Mouse (Mus musculus) testis, adult 2 months (tissue): ENCODE results near the gene H1fnt. TPM values are rescaled to one million over a fixed set of nuclear protein-coding genes. Genes with fewer than 3 reads are reported as not detected.

ENCODE experiments used
- H3K27ac ChIP-seq: fragments of 200-500 bp; 2 replicates; pipeline ENCODE4 v1.5.1; 2012; ENCODE audit warnings: low read depth, low read length; ENCODE audit not compliant: control insufficient read depth, insufficient read depth
- H3K27me3 ChIP-seq: fragments of 200-500 bp; 2 replicates; pipeline ENCODE4 v1.6.1; 2012; ENCODE audit warnings: mild to moderate bottlenecking, low read length, moderate library complexity; ENCODE audit not compliant: control insufficient read depth, insufficient read depth
- H3K36me3 ChIP-seq: fragments of 200-500 bp; 2 replicates; pipeline ENCODE4 v1.6.1; 2012; ENCODE audit warnings: mild to moderate bottlenecking, low read length; ENCODE audit not compliant: control insufficient read depth, insufficient read depth
- H3K4me1 ChIP-seq: fragments of 200-500 bp; 2 replicates; pipeline ENCODE4 v1.6.1; 2012; ENCODE audit warnings: low read length; ENCODE audit not compliant: control insufficient read depth, insufficient read depth
- H3K4me3 ChIP-seq: fragments of 200-500 bp; 2 replicates; pipeline ENCODE4 v1.5.1; 2012; ENCODE audit warnings: low read depth, mild to moderate bottlenecking, low read length, moderate library complexity, mixed read lengths; ENCODE audit not compliant: control insufficient read depth
- CTCF ChIP-seq: fragments of 200-500 bp; IDR thresholded peaks from 2 replicates; pipeline ENCODE4 v1.5.1; 2012; ENCODE audit warnings: low read depth, mild to moderate bottlenecking, inconsistent platforms, low read length, moderate library complexity; ENCODE audit not compliant: control insufficient read depth, insufficient read depth, insufficient replicate concordance
- POLR2A ChIP-seq: fragments of 200-500 bp; IDR thresholded peaks from 2 replicates; pipeline ENCODE4 v1.6.1; 2012; ENCODE audit warnings: low read depth, mild to moderate bottlenecking, inconsistent platforms, low read length, moderate library complexity; ENCODE audit not compliant: control insufficient read depth
- polyA plus RNA-seq: library from polyadenylated mRNA; depleted of rRNA; stranded (reverse); fragments of >200 nt; gene quantifications from 2 replicates; pipeline ENCODE4 v1.2.3, GENCODE M21; 2012

Gene H1fnt
- polyA plus RNA-seq, 1 experiment = 627 TPM

DNA sequence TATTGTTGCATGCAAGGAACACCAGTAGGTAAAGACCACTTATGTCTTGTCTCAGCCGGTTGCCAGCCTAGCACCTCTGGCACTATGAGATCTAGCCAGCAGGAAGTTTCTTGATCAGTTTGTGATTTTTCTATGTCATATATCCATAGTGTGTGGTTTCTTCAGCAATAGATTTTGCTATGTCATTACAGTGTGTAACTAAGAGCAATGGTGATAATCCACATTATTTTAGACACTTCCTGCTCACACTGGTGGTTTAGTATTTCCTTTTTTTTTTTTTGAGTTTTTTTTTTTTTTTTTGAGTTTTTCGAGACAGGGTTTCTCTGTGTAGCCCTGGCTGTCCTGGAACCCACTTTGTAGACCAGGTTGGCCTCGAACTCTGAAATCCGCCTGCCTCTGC, 21.7 kb downstream of the H1fnt start:
- TF ChIP-seq POLR2A (no peak), CTCF (no peak)

DNA sequence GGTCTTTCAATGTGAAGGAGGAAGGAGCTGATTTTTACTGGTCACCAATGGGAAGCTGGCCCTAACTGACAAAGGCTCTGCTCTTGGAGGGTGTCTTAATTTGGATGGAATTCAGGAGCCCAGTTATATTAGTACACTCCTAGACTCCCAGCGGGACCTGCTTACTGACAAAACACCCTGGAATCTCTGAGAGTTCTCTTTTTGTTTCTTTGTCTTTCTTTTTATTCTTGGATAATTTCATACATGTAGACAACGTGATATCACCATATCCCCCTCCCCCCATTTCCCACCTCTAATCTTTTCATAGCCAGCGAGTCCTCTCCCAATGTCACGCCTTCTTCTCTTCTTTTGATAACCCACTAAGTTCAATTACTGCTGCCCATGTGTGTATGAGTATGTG, 22.7 kb downstream of the H1fnt start, which contains the start of gene Olfr286:
Gene Olfr286, minus strand, starts transcription at position 101 of the 400 bp plus-strand sequence.
- Histone ChIP-seq H3K4me1 (no peaks in the 10 kb centered on the region), H3K27me3 (no peaks in the 10 kb centered on the region), H3K4me3 (no peak within 1 kb of the TSS), H3K36me3 (no peaks in the 10 kb centered on the region), H3K27ac (no peak within 1 kb of the TSS)
- TF ChIP-seq CTCF (no peak), POLR2A (no peak)

More for the DNA sequence above, 21.7 kb downstream of the H1fnt start:
- H3K4me3 ChIP-seq = no peak overlapping the region
- H3K36me3 ChIP-seq = no peaks in the 10 kb centered on the region
- H3K4me1 ChIP-seq = no peaks in the 10 kb centered on the region
- H3K27ac ChIP-seq = no peak overlapping the region
- H3K27me3 ChIP-seq = no peaks in the 10 kb centered on the region

DNA sequence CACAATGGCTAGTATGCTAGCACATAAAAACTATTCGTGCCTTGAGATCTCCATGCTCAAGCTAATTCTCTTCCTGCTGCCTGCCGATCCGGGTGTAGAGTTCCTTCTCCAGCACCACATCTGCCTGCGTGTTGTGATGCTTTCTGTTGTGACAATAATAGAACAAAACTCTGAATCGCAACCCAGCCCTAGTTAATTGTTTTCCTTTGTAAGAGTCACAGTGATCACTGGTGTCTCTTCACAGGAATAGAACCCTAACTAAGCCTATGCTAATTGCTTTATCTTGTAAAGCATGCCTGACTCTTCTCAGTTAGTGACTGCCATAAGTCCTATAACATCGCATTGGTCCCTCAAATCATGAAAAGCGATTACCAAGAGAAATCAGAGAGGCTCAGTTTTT, 31.0 kb downstream of the H1fnt start:
- no peaks in the 10 kb centered on the region for H3K36me3 ChIP-seq
- H3K4me3 ChIP-seq = no peak overlapping the region
- H3K4me1 ChIP-seq = peaks cover 5% of the 10 kb centered on the region
- no peak overlapping the region for H3K27ac ChIP-seq
- TF ChIP-seq CTCF (no peak), POLR2A (no peak)
- H3K27me3 ChIP-seq = no peaks in the 10 kb centered on the region

DNA sequence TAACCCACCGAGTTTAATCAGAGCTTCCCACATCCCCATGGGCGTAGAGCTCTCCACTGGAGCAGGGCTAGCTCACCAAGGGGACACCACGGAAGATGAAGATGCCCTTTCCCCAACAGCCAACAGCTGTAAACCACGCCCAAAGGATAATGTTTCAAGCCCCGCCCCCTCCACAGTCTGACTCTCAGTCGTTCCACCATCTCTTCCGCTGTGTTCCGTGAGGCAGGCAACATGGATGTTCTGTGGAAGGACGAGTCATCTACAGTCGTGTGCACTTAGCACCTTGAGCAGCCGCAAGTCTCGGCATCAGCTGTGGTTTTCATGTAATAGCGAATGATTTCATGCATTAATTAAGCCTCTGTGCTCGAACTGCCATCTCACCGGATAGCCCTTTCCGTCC, 31.5 kb downstream of the H1fnt start:
- Histone ChIP-seq H3K4me1 (peaks cover 5% of the 10 kb centered on the region), H3K27ac (no peak overlapping the region), H3K4me3 (no peak overlapping the region; the same call in 1 of the 2 replicates), H3K36me3 (no peaks in the 10 kb centered on the region), H3K27me3 (no peaks in the 10 kb centered on the region)
- TF ChIP-seq CTCF = no peak
- no peak for TF ChIP-seq POLR2A

DNA sequence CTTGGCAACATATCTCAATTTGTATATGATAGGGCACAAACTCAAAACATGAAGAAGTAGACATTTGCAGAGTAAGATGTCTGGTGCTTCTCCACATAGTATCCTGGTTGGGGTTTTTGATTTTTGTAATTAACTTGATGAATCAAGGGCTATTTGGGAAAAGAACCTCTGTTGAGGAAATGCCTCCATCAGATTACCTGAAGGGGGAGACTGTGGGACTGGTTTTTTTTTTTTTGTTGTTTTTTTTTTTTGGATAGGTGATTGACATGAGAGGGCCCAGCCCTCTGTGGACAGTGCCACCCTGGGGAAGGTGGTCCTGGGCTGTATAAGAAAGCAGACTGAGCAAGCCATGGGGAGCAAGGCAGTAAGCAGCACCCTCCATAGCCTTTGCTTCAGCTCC, 34.7 kb downstream of the H1fnt start:
- Histone ChIP-seq H3K4me3 (no peak overlapping the region), H3K4me1 (peaks cover 5% of the 10 kb centered on the region), H3K27me3 (no peaks in the 10 kb centered on the region), H3K27ac (no peak overlapping the region), H3K36me3 (no peaks in the 10 kb centered on the region)
- TF ChIP-seq POLR2A (no peak), CTCF (no peak)

DNA sequence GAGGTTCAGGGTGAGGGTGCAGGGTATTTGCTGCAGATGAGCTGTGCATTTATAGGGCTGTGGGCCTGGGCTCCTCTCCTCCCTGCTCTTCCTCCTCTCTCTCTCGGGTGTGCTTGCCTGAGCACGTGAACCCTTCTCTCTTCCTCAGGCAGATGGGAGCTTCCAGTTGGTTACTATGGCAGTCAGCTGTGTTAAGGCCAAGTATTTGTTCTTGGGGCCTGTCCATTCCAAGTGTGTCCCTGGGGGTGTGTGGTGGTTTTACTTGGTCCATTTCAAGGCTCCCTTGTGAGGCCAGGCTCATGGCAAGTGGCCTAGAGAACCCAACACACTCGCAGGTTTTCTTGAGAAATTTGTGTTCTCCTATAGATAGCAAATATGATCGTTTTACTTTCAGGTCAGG, 36.2 kb downstream of the H1fnt start, which contains the start of the genes Gm44579 and Olfr287:
Gene Gm44579, minus strand, starts transcription at position 101 of the 400 bp plus-strand sequence.
Gene Olfr287, minus strand, starts transcription at position 180 of the 400 bp plus-strand sequence.
- H3K36me3 ChIP-seq = no peaks in the 10 kb centered on the region
- TF ChIP-seq CTCF (no peak), POLR2A (no peak)

DNA sequence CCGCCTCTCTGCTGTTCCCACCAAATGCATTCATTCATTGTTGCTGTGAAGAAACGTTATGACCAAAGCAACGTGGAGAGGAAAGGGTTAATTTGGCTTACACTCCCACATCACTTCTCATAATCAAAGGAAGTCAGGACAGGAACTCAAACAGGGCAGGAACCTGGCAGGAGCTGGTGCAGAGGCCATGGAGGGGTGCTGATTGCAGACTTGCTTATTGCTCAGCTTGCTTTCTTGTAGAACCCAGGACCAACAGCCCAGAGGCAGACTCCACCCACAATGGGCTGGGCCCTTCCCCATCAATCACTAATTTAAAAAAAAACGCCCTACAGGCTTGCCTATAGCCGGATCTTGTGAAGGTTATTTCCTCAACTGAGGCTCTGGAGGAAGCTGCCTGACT, 43.0 kb downstream of the H1fnt start:
- no peak overlapping the region for H3K4me3 ChIP-seq
- no peaks in the 10 kb centered on the region for H3K27me3 ChIP-seq
- no peaks in the 10 kb centered on the region for H3K4me1 ChIP-seq
- no peak overlapping the region for H3K27ac ChIP-seq
- TF ChIP-seq CTCF (no peak), POLR2A (no peak)
- H3K36me3 ChIP-seq = no peaks in the 10 kb centered on the region

More for the DNA sequence above, 36.2 kb downstream of the H1fnt start, which contains the start of the genes Gm44579 and Olfr287:
- Histone ChIP-seq H3K27ac (no peak within 1 kb of the TSS), H3K4me1 (peaks cover 5% of the 10 kb centered on the region), H3K4me3 (no peak within 1 kb of the TSS), H3K27me3 (no peaks in the 10 kb centered on the region)
